7 mouse cellular contexts compared by ENCODE assay signal in the genomic region with DNA sequence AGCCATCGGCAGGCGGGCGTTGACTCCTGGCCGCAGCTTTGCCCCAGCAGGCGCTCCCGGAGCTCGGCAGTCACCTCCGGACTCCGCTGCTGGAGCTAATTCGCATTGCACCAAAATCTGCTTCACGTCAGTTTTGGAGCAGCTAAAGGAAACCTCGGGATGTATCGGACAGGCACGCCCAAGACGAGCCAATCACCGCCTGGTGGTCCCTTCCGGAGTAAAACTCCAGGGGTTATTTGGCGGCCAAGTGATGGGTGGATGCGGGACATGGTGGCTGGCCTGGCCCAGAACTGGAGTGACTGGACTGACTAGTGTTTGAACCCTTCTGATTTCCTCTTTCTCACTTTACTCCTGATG. TPM values are rescaled to one million over a fixed set of nuclear protein-coding genes. Genes with fewer than 3 reads are reported as not detected.
DNase-seq lines count a peak whose midpoint lies in the region; ATAC-seq and TF ChIP-seq lines count a peak whose summit lies in the region.

No protein-coding gene starts in this region.

- H3K27me3 ChIP-seq in lung, postnatal 0 days (replicated peaks; ENCODE audit: insufficient read depth, low read length), result peaks cover 10% of the 10 kb centered on the region; the same call in 1 of the 2 replicates
- H3K27me3 ChIP-seq in erythroblast, embryonic 14.5 days (ENCODE audit: control insufficient read depth), result peaks cover 51% of the 10 kb centered on the region
- no peaks in the 10 kb centered on the region for H3K27me3 ChIP-seq in intestine, postnatal 0 days (replicated peaks; ENCODE audit: control insufficient read depth, insufficient read depth, low read length)
- H3K27me3 ChIP-seq in small intestine, adult 2 months (ENCODE audit: control insufficient read depth, insufficient read depth, low read length), result no peaks in the 10 kb centered on the region

- H3K4me2 ChIP-seq in lung, postnatal 0 days (replicated peaks; ENCODE audit: low read depth, low read length), result peak overlapping the region; percentile 97
- peak overlapping the region; percentile 98 for H3K4me2 ChIP-seq in intestine, postnatal 0 days (replicated peaks; ENCODE audit: low read depth)

- H3K27ac ChIP-seq in lung, postnatal 0 days (ENCODE audit: low read length), result no peak overlapping the region
- H3K27ac ChIP-seq in intestine, postnatal 0 days (ENCODE audit: low read depth, low read length), result peak overlapping the region; percentile 42; the same call in 1 of the 2 replicates
- 0 out of 2 replicates have a peak overlapping the region, but pooled peaks have one; percentile 5 for H3K27ac ChIP-seq in small intestine, adult 2 months (ENCODE audit: insufficient read depth, low read depth, low read length)

- H3K4me3 ChIP-seq in lung, postnatal 0 days (ENCODE audit: low read depth, low read length), result peak overlapping the region; percentile 54
- peak overlapping the region; percentile 53 for H3K4me3 ChIP-seq in erythroblast, embryonic 14.5 days (replicated peaks)
- peak overlapping the region; percentile 73 for H3K4me3 ChIP-seq in intestine, postnatal 0 days (ENCODE audit: low read depth, low read length)
- H3K4me3 ChIP-seq in small intestine, adult 2 months (ENCODE audit: low read depth, low read length), result peak overlapping the region; percentile 75

- no peak overlapping the region for H3K9ac ChIP-seq in lung, postnatal 0 days (replicated peaks; ENCODE audit: low read depth)
- H3K9ac ChIP-seq in intestine, postnatal 0 days (ENCODE audit: low read depth, low read length), result 0 out of 2 replicates have a peak overlapping the region, but pooled peaks have one; percentile 55

- H3K9me3 ChIP-seq in lung, postnatal 0 days (ENCODE audit: low read length), result no peaks in the 10 kb centered on the region
- peaks cover 6% of the 10 kb centered on the region for H3K9me3 ChIP-seq in erythroblast, embryonic 14.5 days (ENCODE audit: control insufficient read depth, low read length)
- peaks cover 3% of the 10 kb centered on the region; the same call in 1 of the 2 replicates for H3K9me3 ChIP-seq in intestine, postnatal 0 days (ENCODE audit: control insufficient read depth)

- no peak for ATAC-seq in lung, postnatal 0 days
- ATAC-seq in intestine, postnatal 0 days, result no peak
- ATAC-seq in granulocyte monocyte progenitor cell, adult 5-6 weeks (replicated peaks; ENCODE audit: poor library complexity, severe bottlenecking), result no peak

- TF ChIP-seq CTCF in lung, postnatal 0 days (IDR thresholded peaks at IDR 0.05), result no peak
- TF ChIP-seq CTCF in intestine, postnatal 0 days (IDR thresholded peaks at IDR 0.05; ENCODE audit: low read depth), result no peak
- no peak for TF ChIP-seq CTCF in small intestine, adult 2 months (IDR thresholded peaks at IDR 0.05; ENCODE audit: extremely low read depth, insufficient read length, insufficient replicate concordance, low read depth, low read length)

- no peak for DNase-seq in lung, postnatal 0 days (ENCODE audit: low spot score)
- DNase-seq in lung, postnatal 25 days (ENCODE audit: low spot score), result no peak
- no peak for DNase-seq in adrenal gland, postnatal 10 days

- TF ChIP-seq EP300 in lung, postnatal 0 days (IDR thresholded peaks at IDR 0.05), result no peak

- H3K36me3 ChIP-seq in lung, postnatal 0 days (ENCODE audit: insufficient read depth, low read length), result no peaks in the 10 kb centered on the region
- no peaks in the 10 kb centered on the region for H3K36me3 ChIP-seq in erythroblast, embryonic 14.5 days (ENCODE audit: control insufficient read depth)
- no peaks in the 10 kb centered on the region for H3K36me3 ChIP-seq in intestine, postnatal 0 days (ENCODE audit: control insufficient read depth, insufficient read depth)
- H3K36me3 ChIP-seq in small intestine, adult 2 months (ENCODE audit: control insufficient read depth, insufficient read depth, low read length), result no peaks in the 10 kb centered on the region

- WGBS in lung, postnatal 0 days, result 2% methylated on average over 19 of the region's 19 CpGs
- WGBS in intestine, postnatal 0 days, result 2% methylated on average over 19 of the region's 19 CpGs
- under 1% methylated on average over 19 of the region's 19 CpGs for WGBS in small intestine, adult 2 months

- TF ChIP-seq POLR2A in small intestine, adult 2 months (IDR thresholded peaks at IDR 0.05; ENCODE audit: low read depth, low read length), result no peak

- H3K4me1 ChIP-seq in lung, postnatal 0 days (ENCODE audit: insufficient read depth, low read depth, low read length), result peaks cover 6% of the 10 kb centered on the region; the same call in 1 of the 2 replicates
- peaks cover 9% of the 10 kb centered on the region for H3K4me1 ChIP-seq in erythroblast, embryonic 14.5 days (ENCODE audit: control insufficient read depth)
- H3K4me1 ChIP-seq in intestine, postnatal 0 days (replicated peaks; ENCODE audit: control insufficient read depth, insufficient read depth, low read length), result peaks cover 2% of the 10 kb centered on the region; the same call in 1 of the 2 replicates
- peaks cover 6% of the 10 kb centered on the region for H3K4me1 ChIP-seq in small intestine, adult 2 months (ENCODE audit: control insufficient read depth, insufficient read depth, insufficient read length, low read length)

RNA-seq across cellular contexts. Expression of a gene that starts 0.7 kb away (rescaled TPM):
- polyA plus RNA-seq in lung, postnatal 0 days (2015; fragmentation: Nextera tagmentation; extraction: Ambion mirVana), result 2.2 and 2.5 TPM in 2 replicates
- 0.02 TPM in 1 of 2 replicates, not detected in the other for polyA plus RNA-seq in erythroblast, embryonic 14.5 days (2012)
- polyA plus RNA-seq in intestine, postnatal 0 days (2015; fragmentation: Nextera tagmentation; extraction: Ambion mirVana), result 11.3 and 14.0 TPM in 2 replicates
- polyA plus RNA-seq in small intestine, adult 2 months (2012; rRNA removed), result 4.8 and 14.3 TPM in 2 replicates
- 1 to 10 TPM; 5.2 to 7.3 TPM for total RNA-seq in adrenal gland, postnatal 10 days (2021)
- 1.8 and 4.5 TPM in 2 replicates for total RNA-seq in granulocyte monocyte progenitor cell, adult 5-6 weeks (2014; fragmentation: Nextera tagmentation)
- 0.26 and 0.78 TPM in 2 replicates for total RNA-seq in granulocyte monocyte progenitor cell, adult 5-6 weeks (2017)
